Mouse (Mus musculus) thymus, adult 2 months (tissue): ENCODE measurements around the gene Vsir.

ENCODE experiments used
- CTCF ChIP-seq: fragments of 200-500 bp; IDR thresholded peaks from 2 replicates; pipeline ENCODE4 v1.5.1; 2012; ENCODE audit warnings: mild to moderate bottlenecking, control low read depth, low read length, moderate library complexity, borderline replicate concordance; ENCODE audit not compliant: control insufficient read depth, poor library complexity, insufficient read depth; ENCODE audit errors: extremely low read depth
- POLR2A ChIP-seq: fragments of 200-500 bp; IDR thresholded peaks from 2 replicates; pipeline ENCODE4 v1.6.1; 2012; ENCODE audit warnings: mild to moderate bottlenecking, low read length, control low read depth, moderate library complexity; ENCODE audit not compliant: control insufficient read depth, poor library complexity, insufficient read depth; ENCODE audit errors: extremely low read depth

DNA sequence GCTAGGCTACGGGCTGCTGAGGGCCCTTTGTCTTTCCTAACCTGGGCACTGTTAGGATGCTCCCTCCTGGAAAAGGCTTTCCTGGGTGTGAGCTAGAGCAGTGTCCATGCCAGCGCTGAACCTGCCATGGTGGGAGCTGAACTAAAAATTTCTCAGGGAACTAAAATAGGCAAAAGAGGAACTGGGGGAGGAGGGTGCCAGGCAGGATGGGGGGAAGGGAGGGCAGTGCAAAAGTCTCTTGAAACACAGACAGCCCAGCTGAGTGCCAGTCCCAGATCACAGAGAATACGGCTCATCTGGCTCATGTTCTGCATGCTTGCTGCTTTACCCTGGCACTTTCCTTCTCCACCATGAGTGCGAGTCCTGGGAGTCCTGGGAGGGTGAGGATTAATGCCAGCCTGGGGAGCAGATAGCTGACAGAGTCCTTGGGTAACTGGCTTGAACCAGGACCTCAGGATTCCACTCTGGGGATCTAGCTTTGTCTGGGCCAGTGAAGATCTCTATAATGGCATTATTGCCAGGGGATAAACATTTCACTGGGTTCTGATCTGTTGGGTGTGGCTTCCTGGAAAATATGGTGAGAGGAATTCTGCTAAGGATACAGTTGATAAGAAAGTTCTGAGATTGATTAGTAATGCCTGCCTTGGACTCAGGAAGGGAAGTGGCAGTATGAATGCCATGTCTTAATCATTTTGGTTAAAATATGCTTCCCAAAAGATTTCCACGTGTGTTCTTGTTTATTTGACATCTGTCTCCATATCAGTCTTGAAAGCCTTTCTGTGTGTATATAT is 25.1 kb downstream of the Vsir start:
- TF ChIP-seq CTCF = no peak
- TF ChIP-seq POLR2A = no peak
